Mouse (Mus musculus): ENCODE measurements around the gene Sipa1. TPM values are rescaled to one million over a fixed set of nuclear protein-coding genes. Genes with fewer than 3 reads are reported as not detected.

Sipa1 gene
- polyA plus RNA-seq (2015; fragmentation: Nextera tagmentation; extraction: Ambion mirVana): 8.0 and 11.5 TPM in 2 replicates

DNA sequence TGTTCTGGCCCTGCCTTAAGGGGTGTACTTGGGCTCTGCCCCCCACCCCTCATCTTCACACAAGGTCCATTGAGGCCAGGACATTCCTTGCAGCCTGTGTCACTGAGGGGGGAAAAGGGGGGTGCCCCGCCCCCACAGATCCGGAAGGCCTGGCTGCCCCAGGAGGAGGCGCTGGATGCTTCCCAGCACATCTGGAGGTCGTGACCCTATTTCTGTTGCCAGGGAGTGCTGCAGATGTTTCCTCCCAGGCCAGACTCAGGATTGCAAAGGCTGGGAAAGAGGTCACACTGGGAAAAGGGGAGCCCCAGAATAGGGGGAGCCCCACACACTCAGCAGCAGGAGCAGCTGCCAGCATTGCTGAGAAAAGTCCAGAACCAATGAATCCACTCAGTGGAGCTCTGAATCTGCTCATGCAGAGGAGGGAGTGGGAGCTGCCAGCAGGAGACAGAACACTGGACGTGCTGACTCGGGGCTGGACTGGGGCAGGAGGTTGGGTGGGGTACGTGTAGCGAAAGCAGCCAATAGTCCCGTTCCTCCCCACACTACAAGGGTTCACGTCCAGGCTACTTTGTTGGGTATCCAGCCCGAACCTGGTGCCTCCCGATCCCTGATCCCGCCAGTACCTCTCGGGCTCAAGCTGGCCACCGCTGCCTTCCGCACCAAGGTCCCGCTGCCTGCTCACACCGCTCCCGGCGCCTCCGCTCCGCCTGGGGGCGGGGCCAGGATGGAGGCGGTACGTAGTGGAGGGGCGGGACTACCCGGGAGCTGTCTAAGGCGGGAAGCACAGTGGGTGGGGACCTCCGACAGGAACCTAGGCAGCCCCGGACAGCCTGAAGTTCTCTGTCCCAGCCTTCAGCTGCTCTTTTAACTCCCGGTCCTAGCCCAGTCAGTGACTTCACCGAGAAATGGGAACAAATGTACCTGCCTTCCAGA is at the start of gene Sipa1:
Gene Sipa1 (minus strand): TSS at position 727 of the 933 bp plus-strand sequence.
- ATAC-seq (ENCODE audit: low FRiP score, low TSS enrichment): peak; percentile 92
- H3K9ac ChIP-seq (ENCODE audit: low read length): peak within 1 kb of the TSS; percentile 68
- H3K4me1 ChIP-seq (replicated peaks; ENCODE audit: control insufficient read depth, insufficient read depth): peaks cover 5% of the 10 kb centered on the region; the same call in 1 of the 2 replicates
- WGBS: 1% methylated on average over 30 of the region's 32 CpGs
- TF ChIP-seq CTCF (IDR thresholded peaks at IDR 0.05; ENCODE audit: low read depth) (peak; percentile 37; the same call in 1 of the 2 replicates), EP300 (optimal IDR thresholded peaks at IDR 0.05) (peak; percentile 54)
- H3K27me3 ChIP-seq (ENCODE audit: control insufficient read depth, insufficient read depth, low read length): no peaks in the 10 kb centered on the region
- H3K36me3 ChIP-seq (ENCODE audit: control insufficient read depth, insufficient read depth, low read length): peaks cover 14% of the 10 kb centered on the region
- DNase-seq (ENCODE audit: low spot score): peak; percentile 96
- peak within 1 kb of the TSS; percentile 62 for H3K4me2 ChIP-seq (replicated peaks; ENCODE audit: low read depth)
- peak within 1 kb of the TSS; percentile 87 for H3K27ac ChIP-seq (replicated peaks)
- peak within 1 kb of the TSS; percentile 53 for H3K4me3 ChIP-seq (ENCODE audit: low read depth, low read length)
- H3K9me3 ChIP-seq (ENCODE audit: control insufficient read depth, low read length): no peaks in the 10 kb centered on the region

DNA sequence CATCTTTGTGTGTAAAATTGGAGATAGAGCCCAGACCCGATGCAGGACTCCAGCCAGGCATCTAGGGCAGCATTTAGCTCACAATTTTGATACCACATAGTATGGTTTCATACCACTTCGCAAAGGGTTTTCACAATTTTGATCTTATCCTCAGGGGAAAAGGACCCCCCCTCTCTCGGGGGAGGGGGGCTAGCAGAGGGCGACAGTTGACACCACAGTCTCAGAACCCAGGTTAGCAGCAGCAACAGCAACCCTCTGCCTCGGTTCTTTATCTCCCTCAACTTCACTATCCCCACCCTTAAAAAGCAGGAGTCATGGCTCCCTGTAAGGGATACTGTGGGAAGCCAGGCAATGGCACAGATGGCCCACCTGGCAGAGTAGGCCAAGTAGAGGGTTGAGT is 49.7 kb upstream of the Sipa1 start:
- Histone ChIP-seq H3K36me3 (ENCODE audit: control insufficient read depth, insufficient read depth, low read length) (peaks cover 11% of the 10 kb centered on the region), H3K27ac (replicated peaks) (peak overlapping the region; percentile 70), H3K4me1 (replicated peaks; ENCODE audit: control insufficient read depth, insufficient read depth) (peaks cover 7% of the 10 kb centered on the region; the same call in 1 of the 2 replicates), H3K9me3 (ENCODE audit: control insufficient read depth, low read length) (no peaks in the 10 kb centered on the region), H3K4me2 (replicated peaks; ENCODE audit: low read depth) (no peak overlapping the region; the same call in 1 of the 2 replicates), H3K9ac (ENCODE audit: low read length) (no peak overlapping the region), H3K27me3 (ENCODE audit: control insufficient read depth, insufficient read depth, low read length) (no peaks in the 10 kb centered on the region), H3K4me3 (ENCODE audit: low read depth, low read length) (no peak overlapping the region)
- WGBS: 63% methylated on average over 5 of the region's 5 CpGs
- 0 out of 2 replicates have a peak, but pooled peaks have one; percentile 0 for ATAC-seq (ENCODE audit: low FRiP score, low TSS enrichment)
- TF ChIP-seq EP300 (optimal IDR thresholded peaks at IDR 0.05): no peak
- TF ChIP-seq CTCF (IDR thresholded peaks at IDR 0.05; ENCODE audit: low read depth): no peak
- no peak for DNase-seq (ENCODE audit: low spot score)

DNA sequence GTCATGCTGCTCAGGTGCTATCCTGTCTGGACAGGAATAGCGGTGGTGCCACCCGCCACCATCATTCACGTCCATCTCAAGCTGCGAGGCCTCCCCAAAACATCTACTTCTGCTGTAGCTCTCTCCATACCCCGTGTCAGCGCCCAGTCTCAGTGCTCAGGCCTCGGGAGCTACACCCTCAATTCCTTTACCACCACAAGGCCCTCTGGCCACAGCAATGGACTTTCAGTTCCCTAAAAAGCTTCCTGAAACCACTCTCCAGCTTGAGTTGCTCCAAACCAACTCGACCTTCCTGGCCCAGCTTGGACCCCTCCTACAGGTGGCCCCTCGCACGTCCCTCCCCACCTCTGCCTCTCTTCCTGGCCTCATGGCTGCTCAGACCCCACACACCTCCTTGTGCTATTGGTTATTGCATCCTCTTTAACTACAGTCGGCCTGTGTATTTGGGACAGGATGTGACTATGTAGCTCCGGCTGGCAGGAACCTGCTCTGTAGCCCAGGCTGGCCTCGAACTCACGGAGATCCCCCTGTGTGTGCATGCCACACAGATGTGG is 48.5 kb upstream of the Sipa1 start:
- no peak for TF ChIP-seq CTCF (IDR thresholded peaks at IDR 0.05; ENCODE audit: low read depth)
- TF ChIP-seq EP300 (optimal IDR thresholded peaks at IDR 0.05): no peak
- ATAC-seq (ENCODE audit: low FRiP score, low TSS enrichment) (no peak), DNase-seq (ENCODE audit: low spot score) (no peak)
- H3K36me3 ChIP-seq (ENCODE audit: control insufficient read depth, insufficient read depth, low read length): peaks cover 15% of the 10 kb centered on the region
- peaks cover 7% of the 10 kb centered on the region; the same call in 1 of the 2 replicates for H3K4me1 ChIP-seq (replicated peaks; ENCODE audit: control insufficient read depth, insufficient read depth)
- no peaks in the 10 kb centered on the region for H3K27me3 ChIP-seq (ENCODE audit: control insufficient read depth, insufficient read depth, low read length)
- no peak overlapping the region for H3K4me2 ChIP-seq (replicated peaks; ENCODE audit: low read depth)
- no peak overlapping the region for H3K4me3 ChIP-seq (ENCODE audit: low read depth, low read length)
- H3K27ac ChIP-seq (replicated peaks): no peak overlapping the region
- WGBS: 88% methylated on average over 14 of the region's 14 CpGs
- H3K9me3 ChIP-seq (ENCODE audit: control insufficient read depth, low read length): no peaks in the 10 kb centered on the region
- no peak overlapping the region for H3K9ac ChIP-seq (ENCODE audit: low read length)

DNA sequence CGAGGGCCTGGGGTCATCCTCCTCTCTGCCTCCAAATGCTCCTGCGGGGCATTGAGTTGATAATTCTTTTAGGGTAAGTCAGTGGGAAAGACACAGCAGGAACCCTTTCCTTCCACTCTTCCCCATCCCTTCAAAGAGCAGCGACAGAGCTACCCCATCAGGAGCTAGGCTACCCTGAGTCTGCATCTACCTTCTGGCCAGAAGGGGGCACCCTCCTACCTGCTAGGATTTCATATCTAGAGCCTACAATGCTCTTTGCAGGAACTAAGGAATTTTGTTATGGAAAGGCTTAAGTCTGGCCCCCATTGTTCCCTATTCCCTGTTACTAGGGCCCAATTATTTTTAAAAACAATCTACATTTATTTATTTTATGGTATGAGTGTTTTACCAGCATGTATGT is 47.7 kb upstream of the Sipa1 start:
- Histone ChIP-seq H3K36me3 (ENCODE audit: control insufficient read depth, insufficient read depth, low read length) (peaks cover 15% of the 10 kb centered on the region), H3K27ac (replicated peaks) (no peak overlapping the region), H3K9ac (ENCODE audit: low read length) (no peak overlapping the region), H3K4me3 (ENCODE audit: low read depth, low read length) (no peak overlapping the region), H3K27me3 (ENCODE audit: control insufficient read depth, insufficient read depth, low read length) (no peaks in the 10 kb centered on the region), H3K4me2 (replicated peaks; ENCODE audit: low read depth) (no peak overlapping the region), H3K9me3 (ENCODE audit: control insufficient read depth, low read length) (no peaks in the 10 kb centered on the region), H3K4me1 (replicated peaks; ENCODE audit: control insufficient read depth, insufficient read depth) (peaks cover 7% of the 10 kb centered on the region; the same call in 1 of the 2 replicates)
- ATAC-seq (ENCODE audit: low FRiP score, low TSS enrichment): no peak
- DNase-seq (ENCODE audit: low spot score): peak; percentile 77
- peak; percentile 90 for TF ChIP-seq CTCF (IDR thresholded peaks at IDR 0.05; ENCODE audit: low read depth)
- no peak for TF ChIP-seq EP300 (optimal IDR thresholded peaks at IDR 0.05)
- 22% methylated on average over 3 of the region's 3 CpGs for WGBS

DNA sequence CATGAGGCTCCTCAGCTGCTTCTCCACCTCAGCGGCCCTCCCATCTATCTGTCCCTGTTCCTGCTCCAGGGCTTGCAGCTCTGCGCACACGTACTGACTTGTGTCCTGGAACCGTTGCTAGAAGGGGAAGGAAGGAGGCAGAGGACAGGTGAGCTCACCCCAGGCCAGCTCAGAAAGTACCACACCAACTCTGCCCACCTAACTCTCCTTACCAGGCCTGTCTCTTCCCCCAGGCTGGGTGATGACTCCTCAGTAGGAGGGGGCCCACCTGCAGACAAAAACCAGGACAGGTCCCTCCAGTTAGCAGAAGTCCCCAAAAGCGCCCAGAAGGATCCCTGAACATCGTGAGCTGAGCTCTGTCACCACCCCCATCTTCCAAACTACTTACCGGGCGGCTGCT is 47.1 kb upstream of the Sipa1 start:
- H3K4me1 ChIP-seq (replicated peaks; ENCODE audit: control insufficient read depth, insufficient read depth): peaks cover 9% of the 10 kb centered on the region
- TF ChIP-seq CTCF (IDR thresholded peaks at IDR 0.05; ENCODE audit: low read depth) (no peak), EP300 (optimal IDR thresholded peaks at IDR 0.05) (no peak)
- 85% methylated on average over 8 of the region's 8 CpGs for WGBS
- H3K27ac ChIP-seq (replicated peaks): no peak overlapping the region
- H3K4me2 ChIP-seq (replicated peaks; ENCODE audit: low read depth): no peak overlapping the region
- ATAC-seq (ENCODE audit: low FRiP score, low TSS enrichment) (no peak), DNase-seq (ENCODE audit: low spot score) (no peak)
- no peaks in the 10 kb centered on the region for H3K9me3 ChIP-seq (ENCODE audit: control insufficient read depth, low read length)
- no peak overlapping the region for H3K4me3 ChIP-seq (ENCODE audit: low read depth, low read length)
- peaks cover 15% of the 10 kb centered on the region for H3K36me3 ChIP-seq (ENCODE audit: control insufficient read depth, insufficient read depth, low read length)
- H3K9ac ChIP-seq (ENCODE audit: low read length): no peak overlapping the region
- H3K27me3 ChIP-seq (ENCODE audit: control insufficient read depth, insufficient read depth, low read length): no peaks in the 10 kb centered on the region

Measured in stomach, postnatal 0 days (tissue).